Mouse (Mus musculus) frontal cortex, postnatal 10 days (tissue): ENCODE results near the gene Gm17334.

Source experiments
- DNase-seq, 2 experiments: peaks; one replicate each; pipeline ENCODE4 v3.0.0; 2022; ENCODE audit warnings: low spot score in 2 of 2, mixed read lengths in 1 of 2

The Gm17334 gene

GRCm38 (mm10) chr11:53773087-53773486 is at the start of gene Gm17334:
TSS of gene Gm17334 (minus strand) at chr11:53773187.
- peak in 1 of 2 experiments; percentile 3 for DNase-seq

GRCm38 (mm10) chr11:53821945-53822338 is 49.0 kb upstream of the Gm17334 start:
- no peak for DNase-seq

- DNase-seq, result no peak
Observed at GRCm38 (mm10) chr11:53821230-53821944, 48.4 kb upstream of the Gm17334 start.

- DNase-seq, result no peak
Observed at GRCm38 (mm10) chr11:53820516-53821170, 47.7 kb upstream of the Gm17334 start.

GRCm38 (mm10) chr11:53819511-53819910 is 46.5 kb upstream of the Gm17334 start:
- DNase-seq, result no peak

GRCm38 (mm10) chr11:53818794-53819193 is 45.8 kb upstream of the Gm17334 start:
- no peak for DNase-seq

GRCm38 (mm10) chr11:53816841-53817375 is 43.9 kb upstream of the Gm17334 start:
- no peak for DNase-seq

GRCm38 (mm10) chr11:53814810-53815209 is 41.8 kb upstream of the Gm17334 start:
- no peak for DNase-seq

- DNase-seq, result no peak
Observed at GRCm38 (mm10) chr11:53813001-53813868, 40.2 kb upstream of the Gm17334 start.

GRCm38 (mm10) chr11:53811312-53811711 is 38.3 kb upstream of the Gm17334 start:
- no peak for DNase-seq

- DNase-seq, result no peak
Observed at GRCm38 (mm10) chr11:53810749-53811148, 37.8 kb upstream of the Gm17334 start.

GRCm38 (mm10) chr11:53810156-53810555 is 37.2 kb upstream of the Gm17334 start:
- DNase-seq, result no peak

- no peak for DNase-seq
Observed at GRCm38 (mm10) chr11:53809354-53809753, 36.4 kb upstream of the Gm17334 start.

- no peak for DNase-seq
Observed at GRCm38 (mm10) chr11:53805786-53806185, 32.8 kb upstream of the Gm17334 start.

GRCm38 (mm10) chr11:53804569-53805344 is 31.8 kb upstream of the Gm17334 start:
- DNase-seq, result no peak

GRCm38 (mm10) chr11:53803494-53803893 is 30.5 kb upstream of the Gm17334 start:
- DNase-seq, result no peak

GRCm38 (mm10) chr11:53803093-53803492 is 30.1 kb upstream of the Gm17334 start:
- no peak for DNase-seq

- no peak for DNase-seq
Observed at GRCm38 (mm10) chr11:53800975-53801374, 28.0 kb upstream of the Gm17334 start.

- no peak for DNase-seq
Observed at GRCm38 (mm10) chr11:53800036-53800435, 27.0 kb upstream of the Gm17334 start.

- no peak for DNase-seq
Observed at GRCm38 (mm10) chr11:53798041-53798711, 25.2 kb upstream of the Gm17334 start.
